Mouse (Mus musculus) heart, adult 2 months (tissue): ENCODE data around the gene Hpn. TPM values are rescaled to one million over a fixed set of nuclear protein-coding genes. Genes with fewer than 3 reads are reported as not detected.

ENCODE experiments used
- DNase-seq, 2 experiments: peaks; one replicate each; pipeline ENCODE4 v3.0.0; 2021
- H3K27ac ChIP-seq: fragments of 200-600 bp; 2 replicates; pipeline ENCODE4 v1.8.1; 2022
- H3K27me3 ChIP-seq: fragments of 200-500 bp; 2 replicates; pipeline ENCODE4 v1.6.1; 2012; ENCODE audit warnings: mild to moderate bottlenecking, low read length, inconsistent platforms, mixed read lengths; ENCODE audit not compliant: control insufficient read depth, insufficient read depth
- H3K36me3 ChIP-seq: fragments of 200-500 bp; 2 replicates; pipeline ENCODE4 v1.6.1; 2012; ENCODE audit warnings: low read length, inconsistent platforms; ENCODE audit not compliant: control insufficient read depth, insufficient read depth
- H3K4me1 ChIP-seq: fragments of 200-500 bp; 2 replicates; pipeline ENCODE4 v1.6.1; 2011; ENCODE audit warnings: low read length; ENCODE audit not compliant: control insufficient read depth, insufficient read depth
- H3K4me3 ChIP-seq: fragments of 200-600 bp; 2 replicates; pipeline ENCODE4 v1.8.1; 2022
- H3K79me2 ChIP-seq: fragments of 200-500 bp; replicated peaks from 2 replicates; pipeline ENCODE4 v1.6.1; 2012; ENCODE audit warnings: mild to moderate bottlenecking, inconsistent platforms, low read length, moderate library complexity, mixed read lengths; ENCODE audit not compliant: control insufficient read depth, insufficient read depth
- H3K9ac ChIP-seq: fragments of 200-500 bp; 2 replicates; pipeline ENCODE4 v1.6.1; 2012; ENCODE audit warnings: low read depth, mild to moderate bottlenecking, control low read depth, inconsistent platforms, low read length, mixed read lengths
- CTCF ChIP-seq: fragments of 200-600 bp; IDR thresholded peaks from 2 replicates; pipeline ENCODE4 v1.8.1; 2022; ENCODE audit warnings: antibody characterized with exemption, mild to moderate bottlenecking, moderate library complexity
- EP300 ChIP-seq: fragments of 200-500 bp; IDR thresholded peaks from 2 replicates; pipeline ENCODE4 v1.6.1; 2011; ENCODE audit warnings: low read depth, low read length, control low read depth; ENCODE audit not compliant: insufficient read depth
- POLR2A ChIP-seq: fragments of 200-500 bp; IDR thresholded peaks from 2 replicates; pipeline ENCODE4 v1.6.1; 2011; ENCODE audit warnings: mild to moderate bottlenecking, low read depth, low read length, control low read depth; ENCODE audit not compliant: insufficient read depth
- WGBS: fragments of 180-500 bp; shearing (Covaris S2); methylation state at CpG from one replicate; pipeline ENCODE4 v1.1.7; 2018; 5-methylcytosine and 5-hydroxymethylcytosine counted together
- intact Hi-C: fragments of 180-260 bp; cut with DNase I; formaldehyde crosslinking; loops from one replicate; pipeline ENCODE4 v1.15.1; 2025
- polyA plus RNA-seq: library from polyadenylated mRNA; depleted of rRNA; stranded (reverse); fragments of >200 nt; gene quantifications from 2 replicates; pipeline ENCODE4 v1.2.3, GENCODE M21; 2012
- total RNA-seq, 2 experiments: library from RNA; stranded (reverse); gene quantifications; 2 replicates each; pipeline ENCODE4 v1.2.3; 2021

The Hpn gene
- total and polyA plus RNA-seq, 3 experiments = 1.7 to 5.1 (median 2.6) TPM

DNA sequence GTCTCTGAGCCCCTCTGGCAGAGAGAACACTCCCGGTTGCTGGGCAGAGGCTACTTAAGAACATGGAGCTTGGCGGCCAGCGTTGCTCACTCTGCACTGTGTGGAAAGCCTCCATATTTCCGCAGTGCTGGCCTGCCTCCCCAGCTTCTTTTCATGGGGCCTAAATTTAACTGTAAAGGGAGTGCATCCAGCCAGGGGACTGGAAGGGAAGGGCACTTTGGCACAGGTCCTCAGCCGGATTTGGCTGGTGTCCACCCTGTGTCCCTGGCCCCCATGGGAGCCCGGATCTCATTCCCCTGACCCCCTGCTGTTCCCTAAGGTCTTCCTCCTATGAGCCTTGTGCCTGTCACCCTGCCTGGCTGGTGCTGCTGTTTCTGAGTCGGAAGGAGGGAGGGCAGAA, 3.4 kb upstream of the Hpn start:
- H3K27ac ChIP-seq = peak overlapping the region; percentile 47
- peaks cover 7% of the 10 kb centered on the region for H3K4me1 ChIP-seq
- intact Hi-C loops = no loop called here
- WGBS = 28% methylated on average over 7 of the region's 7 CpGs
- no peak for TF ChIP-seq EP300
- TF ChIP-seq POLR2A = no peak
- no peak for TF ChIP-seq CTCF
- no peaks in the 10 kb centered on the region for H3K27me3 ChIP-seq
- H3K36me3 ChIP-seq = no peaks in the 10 kb centered on the region
- H3K9ac ChIP-seq = no peak overlapping the region
- H3K4me3 ChIP-seq = no peak overlapping the region
- peak; percentile 56 to 59 for DNase-seq
- no peaks in the 10 kb centered on the region for H3K79me2 ChIP-seq

- H3K36me3 ChIP-seq = no peaks in the 10 kb centered on the region
- H3K4me3 ChIP-seq = no peak overlapping the region
- 94% methylated on average over 11 of the region's 11 CpGs for WGBS
- H3K27me3 ChIP-seq = no peaks in the 10 kb centered on the region
- no peaks in the 10 kb centered on the region for H3K79me2 ChIP-seq
- H3K9ac ChIP-seq = no peak overlapping the region
- TF ChIP-seq EP300 (no peak), POLR2A (no peak), CTCF (no peak)
- DNase-seq = no peak
- intact Hi-C loops = no loop called here
- peaks cover 7% of the 10 kb centered on the region for H3K4me1 ChIP-seq
- no peak overlapping the region for H3K27ac ChIP-seq
These were observed 2.4 kb upstream of the Hpn start for GRCm38 (mm10) chr7:31117465-31117864.

GRCm38 (mm10) chr7:31116721-31117145, 1.6 kb upstream of the Hpn start:
- H3K36me3 ChIP-seq = no peaks in the 10 kb centered on the region
- WGBS = 85% methylated on average over 16 of the region's 16 CpGs
- TF ChIP-seq EP300 (no peak), CTCF (no peak), POLR2A (no peak)
- no peak overlapping the region; the same call in 1 of the 2 replicates for H3K27ac ChIP-seq
- peaks cover 7% of the 10 kb centered on the region for H3K4me1 ChIP-seq
- no peak overlapping the region for H3K9ac ChIP-seq
- no peak for DNase-seq
- intact Hi-C loops = no loop called here
- no peaks in the 10 kb centered on the region for H3K27me3 ChIP-seq
- no peaks in the 10 kb centered on the region for H3K79me2 ChIP-seq
- H3K4me3 ChIP-seq = no peak overlapping the region

DNA sequence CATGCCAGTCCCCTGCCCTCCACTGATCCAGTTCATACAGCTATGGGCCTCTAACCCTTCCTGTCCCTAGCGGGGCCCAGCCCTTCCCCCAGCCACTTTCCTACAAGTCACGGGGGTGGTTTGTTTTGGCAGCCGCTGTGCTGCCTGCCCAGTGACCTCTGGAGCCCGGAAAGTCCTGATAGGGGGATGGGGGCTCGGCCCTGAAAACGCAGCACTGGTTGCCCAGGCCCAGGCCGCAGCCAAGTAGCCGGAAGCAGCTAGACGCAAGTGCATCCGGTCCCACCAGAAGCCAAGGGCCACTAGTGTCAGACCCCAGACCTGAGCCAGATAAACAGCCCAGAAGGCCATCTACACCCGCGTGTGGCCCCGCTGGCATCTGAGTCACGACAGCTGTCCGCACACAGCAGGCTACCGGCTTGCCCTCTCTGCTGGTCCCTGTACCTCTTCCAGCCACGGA, 525 bp upstream of the Hpn start:
- H3K27me3 ChIP-seq = no peaks in the 10 kb centered on the region
- intact Hi-C loops = no loop called here
- WGBS = 6% methylated on average over 17 of the region's 17 CpGs
- no peaks in the 10 kb centered on the region for H3K79me2 ChIP-seq
- H3K9ac ChIP-seq = peak overlapping the region; percentile 63
- TF ChIP-seq EP300 (no peak), CTCF (no peak), POLR2A (no peak)
- peak overlapping the region; percentile 5; the same call in 1 of the 2 replicates for H3K4me3 ChIP-seq
- H3K4me1 ChIP-seq = peaks cover 7% of the 10 kb centered on the region
- DNase-seq = peak; percentile 80 to 87
- H3K27ac ChIP-seq = peak overlapping the region; percentile 83
- H3K36me3 ChIP-seq = no peaks in the 10 kb centered on the region

DNA sequence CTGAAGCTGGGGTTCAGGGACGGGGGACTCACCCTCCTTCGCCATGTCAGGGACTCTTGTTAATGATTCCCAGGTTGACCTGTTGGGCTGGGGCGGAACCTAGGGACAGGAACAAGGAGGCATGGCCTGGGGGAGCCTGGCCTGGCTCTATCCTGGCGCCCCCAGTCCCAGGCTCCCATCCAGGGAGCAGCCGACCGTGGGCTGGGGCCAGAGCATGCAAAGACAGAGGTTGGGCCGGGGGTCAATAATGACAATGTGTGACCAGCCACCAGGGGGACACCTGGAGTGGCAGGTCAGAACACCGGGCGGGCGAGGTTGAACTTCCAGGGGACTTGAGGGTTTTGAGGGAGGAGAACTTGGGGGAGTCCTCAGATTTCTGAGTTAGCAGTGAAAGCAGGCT, 444 bp downstream of the Hpn start:
- Histone ChIP-seq H3K4me3 (no peak overlapping the region), H3K9ac (no peak overlapping the region), H3K36me3 (no peaks in the 10 kb centered on the region), H3K4me1 (peaks cover 7% of the 10 kb centered on the region), H3K27me3 (no peaks in the 10 kb centered on the region), H3K79me2 (no peaks in the 10 kb centered on the region), H3K27ac (no peak overlapping the region; the same call in 1 of the 2 replicates)
- no peak for DNase-seq
- TF ChIP-seq CTCF (peak; percentile 28; the same call in 1 of the 2 replicates), EP300 (no peak), POLR2A (no peak)
- 91% methylated on average over 10 of the region's 10 CpGs for WGBS
- intact Hi-C loops = no loop called here

DNA sequence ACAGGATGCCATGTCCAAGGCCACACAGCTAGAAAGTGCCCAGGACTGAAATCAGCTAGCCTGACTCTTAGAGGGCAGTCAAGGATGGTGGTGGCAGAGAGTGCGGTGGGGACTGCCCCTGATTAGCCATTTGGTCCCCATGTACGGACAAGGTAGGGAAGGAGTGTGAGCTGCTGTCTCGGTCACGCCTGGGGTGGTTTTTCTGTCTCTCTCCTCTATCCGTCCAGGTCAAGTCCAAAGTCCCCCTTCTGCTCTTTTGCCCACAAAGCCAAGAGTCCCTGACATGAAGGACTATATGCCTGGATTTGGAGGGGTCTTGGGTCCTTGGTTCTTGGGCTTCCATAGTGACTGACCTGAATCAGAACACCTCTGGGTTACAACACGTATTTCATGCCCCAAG, 1.3 kb downstream of the Hpn start:
- Histone ChIP-seq H3K27me3 (no peaks in the 10 kb centered on the region), H3K9ac (no peak overlapping the region), H3K36me3 (no peaks in the 10 kb centered on the region), H3K4me1 (peaks cover 8% of the 10 kb centered on the region), H3K4me3 (no peak overlapping the region), H3K27ac (no peak overlapping the region), H3K79me2 (no peaks in the 10 kb centered on the region)
- no peak for DNase-seq
- 94% methylated on average over 6 of the region's 6 CpGs for WGBS
- intact Hi-C loops = no loop called here
- TF ChIP-seq POLR2A (no peak), CTCF (no peak), EP300 (no peak)
